Mouse (Mus musculus): ENCODE results near the gene Gm6588.

DNA sequence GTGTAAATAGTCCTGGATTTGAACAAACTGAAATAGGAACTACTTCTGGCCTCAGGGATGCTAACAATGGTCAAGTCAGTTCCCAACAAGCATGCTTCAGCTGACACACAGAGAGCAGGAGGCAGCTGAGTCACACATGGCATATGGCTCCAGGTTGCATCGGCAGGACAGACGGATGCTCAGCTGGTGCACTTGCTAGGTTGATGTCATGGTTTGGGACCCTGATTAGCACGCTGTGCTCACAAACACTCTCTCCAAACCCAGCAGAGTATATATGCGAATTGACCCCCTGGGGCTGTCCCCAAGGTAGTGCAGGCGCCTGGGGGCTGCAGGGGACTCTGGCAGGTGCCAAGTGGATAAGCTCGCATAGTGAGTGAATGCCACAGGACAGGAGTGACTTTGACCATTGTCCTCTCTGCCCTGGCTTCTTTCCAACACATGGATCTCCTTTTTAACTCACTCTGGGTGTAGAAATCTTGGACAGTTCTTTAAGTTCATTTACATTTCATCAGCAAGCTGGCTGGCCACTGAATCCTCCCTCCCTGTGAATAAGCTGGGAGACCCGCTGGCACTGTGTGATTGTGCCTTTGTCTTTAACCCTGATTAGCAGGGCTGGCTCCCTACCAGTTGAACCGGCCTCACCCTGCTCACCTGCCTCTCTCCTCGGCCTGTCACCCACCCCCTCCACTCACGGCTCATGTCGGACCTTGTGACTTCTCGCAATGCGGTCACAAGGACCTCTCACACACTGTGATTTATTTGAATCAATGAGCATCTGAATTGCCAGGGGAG lies 35.9 kb downstream of the Gm6588 start:
- TF ChIP-seq CTCF (IDR thresholded peaks at IDR 0.05; ENCODE audit: extremely low read depth, insufficient read length, insufficient replicate concordance, low read depth, low read length), result no peak
- no peak for TF ChIP-seq POLR2A (IDR thresholded peaks at IDR 0.05; ENCODE audit: low read depth, low read length)
